Mouse (Mus musculus): ENCODE data around the gene Socs1. TPM values are rescaled to one million over a fixed set of nuclear protein-coding genes. Genes with fewer than 3 reads are reported as not detected.
"Not testable (repeated sequence)": the region's sequence is repeated elsewhere in the genome, so short reads cannot be mapped to it uniquely, and the experiment has no call there.

Socs1 gene
- polyA plus RNA-seq, 1 experiment from 2014 or later: 1.6 TPM

DNA sequence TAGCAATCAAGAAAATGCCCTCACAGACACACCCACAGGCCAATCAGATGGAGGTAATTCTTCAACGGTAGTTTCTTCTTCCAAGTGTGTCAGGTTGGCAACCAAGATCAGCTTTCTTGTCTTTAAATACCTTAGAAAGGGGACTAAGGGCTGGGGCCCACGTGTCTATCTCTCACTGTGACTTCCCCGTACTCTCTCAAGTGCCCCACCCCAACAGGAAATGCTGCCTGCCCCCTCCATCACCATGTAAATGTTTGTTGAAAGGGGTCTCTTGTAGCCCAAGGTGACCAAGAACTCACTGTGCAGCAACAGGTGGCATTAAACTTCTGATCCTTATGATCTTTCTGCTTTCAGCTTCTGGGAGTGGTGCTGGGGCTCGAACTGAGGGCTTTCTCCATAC, 28.4 kb upstream of the Socs1 start:
- TF ChIP-seq CTCF (IDR thresholded peaks at IDR 0.05): no peak
- no peaks in the 10 kb centered on the region for H3K27me3 ChIP-seq
- no peak for DNase-seq (ENCODE audit: low read depth, low spot score)
- ChIA-PET POLR2A (no interaction called here), CTCF (no interaction called here)
- in situ Hi-C loops (cut with MboI; ENCODE audit: low pct_unique_long_range_greater_than_20kb): no loop called here
- ATAC-seq: no peak

DNA sequence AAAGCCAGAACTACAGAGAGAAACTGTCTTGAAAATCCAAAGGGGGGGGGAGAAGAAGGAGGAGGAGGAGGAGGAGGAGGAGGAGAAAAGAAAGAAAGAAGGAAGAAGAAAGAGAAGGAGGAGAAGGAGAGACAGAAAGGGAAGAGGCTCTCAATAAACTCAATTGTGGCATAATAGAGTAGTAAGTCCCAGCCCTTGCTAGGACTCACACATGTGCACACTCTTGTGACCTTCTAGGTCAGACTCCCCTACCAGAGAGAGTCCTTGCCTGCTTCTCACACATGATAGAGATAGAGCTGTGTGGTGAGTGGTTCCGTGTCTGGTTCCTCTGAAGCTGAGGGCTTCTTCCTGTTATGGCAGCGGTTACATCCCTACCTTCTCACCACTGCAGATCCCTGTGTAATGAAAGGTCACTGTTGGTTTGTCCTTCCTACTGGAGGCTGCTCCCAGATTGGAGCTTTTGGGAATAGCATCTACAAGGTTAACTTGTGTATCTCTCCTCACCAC, 27.6 kb upstream of the Socs1 start, which contains the start of gene Gm11172:
Gene Gm11172, plus strand, starts transcription at position 51 of the 507 bp plus-strand sequence.
- CTCF ChIA-PET: no interaction called here
- no peaks in the 10 kb centered on the region for H3K27me3 ChIP-seq
- TF ChIP-seq CTCF (IDR thresholded peaks at IDR 0.05): no peak
- DNase-seq (ENCODE audit: low read depth, low spot score) (no peak), ATAC-seq (no peak)
- POLR2A ChIA-PET: no interaction called here
- in situ Hi-C loops (cut with MboI; ENCODE audit: low pct_unique_long_range_greater_than_20kb): no loop called here

DNA sequence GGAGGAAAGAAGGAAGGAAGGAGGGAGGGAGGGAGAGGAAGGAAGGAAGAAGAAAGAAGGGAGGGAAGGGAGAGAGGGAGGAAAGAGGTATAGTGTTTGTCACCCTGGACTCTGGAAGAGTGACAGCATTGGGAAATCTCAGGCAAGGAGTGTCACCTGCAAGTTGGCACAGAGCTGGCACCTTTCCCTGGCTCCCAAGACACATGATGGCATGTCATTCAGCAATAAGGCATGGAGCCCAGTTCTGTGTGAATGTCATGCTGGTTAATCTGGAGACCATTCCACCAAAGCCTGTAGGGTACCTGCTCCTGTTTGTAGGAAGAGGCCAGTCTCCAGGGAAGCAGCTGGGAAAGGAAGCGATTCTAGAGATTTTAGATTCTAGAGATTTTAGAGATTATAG, 25.0 kb upstream of the Socs1 start:
- no peaks in the 10 kb centered on the region for H3K27me3 ChIP-seq
- ChIA-PET POLR2A (interaction anchor here (0.9 kb wide), 1 partner anchor 242 kb away, joined by 4 read pairs; no protein-coding TSS in a partner anchor), CTCF (interaction anchor here (0.9 to 1.1 kb wide), 2 partner anchors 15 to 24 kb away, joined by 3 read pairs; no protein-coding TSS in a partner anchor)
- DNase-seq (ENCODE audit: low read depth, low spot score): no peak
- ATAC-seq: no peak
- no peak for TF ChIP-seq CTCF (IDR thresholded peaks at IDR 0.05)
- in situ Hi-C loops (cut with MboI; ENCODE audit: low pct_unique_long_range_greater_than_20kb): no loop called here

DNA sequence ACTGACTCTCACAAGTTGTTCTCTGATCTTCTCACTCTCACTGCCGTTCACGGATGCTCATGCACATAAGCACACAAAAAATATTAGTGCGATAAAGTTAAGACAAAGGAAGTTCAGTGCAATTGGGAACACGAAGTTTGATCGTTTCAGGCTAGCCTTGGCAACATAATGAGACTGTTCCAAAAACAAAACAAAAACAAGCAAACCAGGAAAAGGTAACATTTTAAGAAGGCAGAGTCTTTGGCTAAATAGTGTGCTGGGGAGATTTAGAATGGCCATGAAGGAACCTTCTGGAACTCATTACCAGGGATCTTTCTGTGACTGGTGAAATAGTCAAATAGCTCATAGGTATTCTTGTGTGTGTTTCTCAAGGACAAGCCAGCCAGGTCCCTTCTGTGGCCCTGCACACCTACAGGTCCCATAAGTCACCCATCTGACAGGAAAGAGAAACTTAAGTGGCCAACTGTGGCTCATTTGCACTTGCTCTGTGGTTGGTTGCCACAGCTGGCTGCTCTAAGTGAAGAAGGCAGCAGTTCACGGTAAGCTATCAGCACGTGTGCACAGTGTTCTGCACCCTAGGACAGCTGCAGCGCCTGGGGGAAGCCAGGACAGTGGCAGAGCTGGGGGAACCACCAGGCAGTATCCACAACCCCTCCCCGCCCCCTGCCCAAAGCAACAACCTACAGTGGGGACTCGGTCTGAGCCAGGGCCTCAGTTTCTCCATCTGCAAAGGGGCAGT, 20.6 kb upstream of the Socs1 start, which contains the start of gene Prm1:
Gene Prm1, minus strand, starts transcription at position 51 of the 739 bp plus-strand sequence.
- no peak for TF ChIP-seq CTCF (IDR thresholded peaks at IDR 0.05)
- in situ Hi-C loops (cut with MboI; ENCODE audit: low pct_unique_long_range_greater_than_20kb): no loop called here
- no peak for ATAC-seq

DNA sequence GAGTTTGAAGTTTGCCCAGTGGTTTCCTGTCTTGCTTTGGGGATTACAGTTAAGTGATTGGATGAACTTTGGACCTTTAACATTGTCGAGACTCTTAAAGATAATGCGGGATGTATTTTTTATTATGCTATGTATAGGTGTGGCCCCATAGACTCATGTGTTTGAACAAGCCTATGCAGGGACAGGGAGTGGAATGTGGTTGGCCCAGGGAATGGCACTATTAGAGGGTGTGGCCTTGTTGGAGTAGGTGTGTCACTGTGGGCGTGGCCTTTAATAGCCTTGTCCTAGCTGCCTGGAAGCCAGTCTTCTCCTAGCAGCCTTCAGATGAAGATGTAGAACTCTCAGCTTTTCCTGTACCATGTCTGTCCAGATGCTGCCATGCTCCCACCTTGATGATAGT, 17.1 kb upstream of the Socs1 start:
- DNase-seq (ENCODE audit: low read depth, low spot score); POLR2A ChIA-PET; H3K27me3 ChIP-seq; ATAC-seq; in situ Hi-C loops (cut with MboI; ENCODE audit: low pct_unique_long_range_greater_than_20kb): not testable (repeated sequence)
- CTCF ChIA-PET: interaction anchor here (1.2 kb wide), 1 partner anchor 16 kb away, joined by 3 read pairs; no protein-coding TSS in a partner anchor

More for the DNA sequence above, 20.6 kb upstream of the Socs1 start, which contains the start of gene Prm1:
- CTCF ChIA-PET: no interaction called here
- DNase-seq (ENCODE audit: low read depth, low spot score): no peak
- H3K27me3 ChIP-seq: no peaks in the 10 kb centered on the region
- POLR2A ChIA-PET: no interaction called here

DNA sequence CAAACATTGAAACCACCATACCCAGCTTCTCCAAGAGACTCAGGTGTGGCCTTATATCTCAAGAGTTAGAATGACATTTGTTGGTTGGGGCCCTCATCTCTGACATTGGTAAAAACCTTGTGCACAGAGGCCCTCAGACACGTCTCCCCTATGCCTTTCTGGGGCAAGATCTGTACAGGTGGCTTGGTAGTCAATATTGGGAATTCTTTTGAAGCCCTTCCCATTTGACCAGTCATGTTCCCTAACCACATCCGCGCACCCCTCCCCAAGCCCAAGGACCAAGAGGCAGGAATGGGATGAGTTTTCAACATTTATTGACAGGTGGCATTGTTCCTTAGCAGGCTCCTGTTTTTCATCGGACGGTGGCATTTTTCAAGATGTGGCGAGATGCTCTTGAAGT, 10.7 kb upstream of the Socs1 start, which contains the start of gene Prm2:
Gene Prm2, minus strand, starts transcription at position 101 of the 400 bp plus-strand sequence.
- ChIA-PET POLR2A (no interaction called here), CTCF (interaction anchor here (1.2 kb wide), 1 partner anchor 11 kb away, joined by 4 read pairs; no protein-coding TSS in a partner anchor)
- no peak for TF ChIP-seq CTCF (IDR thresholded peaks at IDR 0.05)
- DNase-seq (ENCODE audit: low read depth, low spot score) (no peak), ATAC-seq (no peak)
- H3K27me3 ChIP-seq: no peaks in the 10 kb centered on the region
- in situ Hi-C loops (cut with MboI; ENCODE audit: low pct_unique_long_range_greater_than_20kb): no loop called here

DNA sequence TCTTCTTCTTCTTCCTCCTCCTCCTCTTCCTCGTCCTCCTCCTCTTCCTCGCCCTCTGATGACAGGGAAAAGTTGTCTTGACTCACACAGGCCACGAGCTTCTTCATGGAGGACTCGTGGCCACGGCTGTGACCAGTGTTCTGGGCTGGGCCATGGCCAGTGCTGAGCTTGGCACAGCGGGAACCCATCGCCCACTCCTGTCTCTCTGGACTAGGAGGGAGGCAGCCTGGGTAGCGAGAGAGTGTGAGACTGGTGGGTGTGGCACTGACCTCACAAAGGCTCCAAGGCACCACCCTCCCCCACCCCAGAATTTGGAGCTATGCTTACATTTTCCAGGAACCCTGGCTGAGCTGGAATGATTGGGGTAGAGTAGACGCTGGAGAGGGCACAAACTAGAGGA, 5.4 kb upstream of the Socs1 start, which contains the start of gene Prm3:
Gene Prm3, minus strand, starts transcription at position 213 of the 400 bp plus-strand sequence.
- in situ Hi-C loops (cut with MboI; ENCODE audit: low pct_unique_long_range_greater_than_20kb): loop anchor here (5.0 kb wide), 1 partner anchor 42 kb away; no protein-coding TSS in a partner anchor

DNA sequence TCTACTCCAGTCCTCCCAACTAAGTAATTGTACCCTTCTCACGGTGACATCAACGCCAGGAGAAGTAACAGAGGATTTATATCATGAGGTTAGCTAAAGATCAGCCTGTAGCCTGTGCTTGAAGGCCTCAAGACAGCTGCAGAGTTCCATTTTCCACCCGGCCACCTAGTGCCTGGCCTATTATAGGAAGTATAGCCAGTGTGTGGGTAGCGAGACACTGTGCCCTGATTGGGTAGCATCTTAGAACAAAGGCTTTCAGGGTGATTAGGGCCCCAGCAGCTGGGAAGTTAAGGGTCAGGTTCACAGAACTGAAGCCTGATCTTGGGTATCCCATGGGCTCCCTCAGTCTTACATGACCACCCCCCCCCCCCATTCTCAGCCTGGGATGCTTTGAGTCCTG, 3.5 kb upstream of the Socs1 start:
- TF ChIP-seq CTCF (IDR thresholded peaks at IDR 0.05): no peak
- ChIA-PET POLR2A (no interaction called here), CTCF (interaction anchor here (4.7 kb wide), 1 partner anchor 58 kb away, joined by 18 read pairs; no protein-coding TSS in a partner anchor)
- ATAC-seq (no peak), DNase-seq (ENCODE audit: low read depth, low spot score) (no peak)
- in situ Hi-C loops (cut with MboI; ENCODE audit: low pct_unique_long_range_greater_than_20kb): loop anchor here (5.0 kb wide), 1 partner anchor 217 kb away; no protein-coding TSS in a partner anchor
- H3K27me3 ChIP-seq: no peaks in the 10 kb centered on the region

More for the DNA sequence above, 5.4 kb upstream of the Socs1 start, which contains the start of gene Prm3:
- no peak for DNase-seq (ENCODE audit: low read depth, low spot score)
- no peak for TF ChIP-seq CTCF (IDR thresholded peaks at IDR 0.05)
- ChIA-PET POLR2A (interaction anchor here (0.6 kb wide), 2 partner anchors 48 to 300 kb away, joined by 3 read pairs; no protein-coding TSS in a partner anchor), CTCF (no interaction called here)
- no peaks in the 10 kb centered on the region for H3K27me3 ChIP-seq
- ATAC-seq: no peak

DNA sequence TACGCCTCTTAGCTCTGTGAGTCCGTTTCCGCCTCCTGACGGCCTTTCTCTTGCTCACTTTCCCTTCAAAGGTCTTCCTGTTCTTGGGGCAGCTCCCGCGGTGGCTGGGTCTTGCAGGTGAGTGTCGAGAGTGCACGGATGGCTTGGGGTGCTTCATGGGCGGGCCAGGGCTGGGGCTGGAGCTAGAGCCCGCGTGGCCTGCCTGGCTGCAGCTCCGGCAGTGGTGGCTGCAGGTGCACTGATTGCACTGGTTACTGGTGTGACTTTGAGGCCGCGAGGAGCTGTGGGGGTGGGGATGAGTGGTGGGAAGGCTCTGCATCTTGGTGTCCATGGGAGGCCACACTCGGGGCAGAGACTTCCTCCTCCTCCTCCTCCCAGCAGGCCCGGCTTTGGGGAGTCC, 2.9 kb upstream of the Socs1 start, which contains the start of gene Tnp2:
Gene Tnp2, minus strand, starts transcription at position 390 of the 400 bp plus-strand sequence.
- no peaks in the 10 kb centered on the region for H3K27me3 ChIP-seq
- ATAC-seq (no peak), DNase-seq (ENCODE audit: low read depth, low spot score) (no peak)
- in situ Hi-C loops (cut with MboI; ENCODE audit: low pct_unique_long_range_greater_than_20kb): loop anchor here (5.0 kb wide), 1 partner anchor 216 kb away; no protein-coding TSS in a partner anchor
- ChIA-PET CTCF (interaction anchor here (0.8 to 4.7 kb wide), 4 partner anchors 51 to 216 kb away, joined by 3 to 18 read pairs (median 4); no protein-coding TSS in a partner anchor), POLR2A (interaction anchor here (0.6 kb wide), 1 partner anchor 54 kb away, joined by 3 read pairs; no protein-coding TSS in a partner anchor)
- no peak for TF ChIP-seq CTCF (IDR thresholded peaks at IDR 0.05)

DNA sequence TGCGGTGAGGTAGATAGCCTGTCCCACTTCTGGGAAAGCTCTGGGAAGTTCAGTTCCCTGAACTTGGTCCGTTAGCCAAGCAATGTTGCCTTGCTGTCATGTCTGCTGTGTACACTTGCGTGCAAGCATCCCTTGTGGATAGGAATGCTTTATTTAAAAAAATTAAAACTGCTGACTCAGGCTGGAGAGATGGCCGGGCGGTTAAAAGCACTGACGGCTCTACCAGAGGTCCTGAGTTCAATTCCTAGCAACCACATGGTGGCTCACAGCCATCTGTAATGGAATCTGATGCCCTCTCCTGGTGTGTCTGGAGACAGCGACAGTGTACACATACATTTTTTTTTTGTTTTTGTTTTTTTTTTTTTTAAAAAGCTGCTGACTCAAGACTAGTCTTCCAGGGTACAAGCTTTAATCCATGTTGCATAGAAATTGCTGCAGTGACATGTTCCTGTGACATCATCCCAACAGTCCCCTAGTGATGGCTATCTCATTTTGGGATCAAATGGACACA, 2.3 kb upstream of the Socs1 start:
- TF ChIP-seq CTCF (IDR thresholded peaks at IDR 0.05): no peak
- ChIA-PET POLR2A (interaction anchor here (0.6 kb wide), 1 partner anchor 55 kb away, joined by 3 read pairs; no protein-coding TSS in a partner anchor), CTCF (interaction anchor here (0.8 to 4.7 kb wide), 6 partner anchors 50 to 216 kb away, joined by 3 to 18 read pairs (median 4); no protein-coding TSS in a partner anchor)
- no peaks in the 10 kb centered on the region for H3K27me3 ChIP-seq
- no peak for DNase-seq (ENCODE audit: low read depth, low spot score)
- in situ Hi-C loops (cut with MboI; ENCODE audit: low pct_unique_long_range_greater_than_20kb): loop anchor here (5.0 kb wide), 1 partner anchor 215 kb away; no protein-coding TSS in a partner anchor
- no peak for ATAC-seq

Measured in Patski (cell line).